13 mouse cellular contexts compared by ENCODE assay signal in genomic region chr8:120552509-120552908, GRCm38 (mm10). TPM values are rescaled to one million over a fixed set of nuclear protein-coding genes. Genes with fewer than 3 reads are reported as not detected.
A peak's percentile ranks its signal among the peaks of the same experiment; 100 is the strongest.
DNase-seq lines count a peak whose midpoint lies in the region; ATAC-seq lines count a peak whose summit lies in the region.
"Had no signal": no experiment of that assay in that cellular context is flagged by ENCODE, and none has a peak within 500 bp of the region (broad histone marks: within the 10 kb centered on the region; RNA-seq: fewer than 3 reads in every experiment).

No protein-coding gene starts in this region.

- peaks cover 100% of the 10 kb centered on the region for H3K4me1 ChIP-seq in forebrain, embryonic 10.5 days
- H3K4me1 ChIP-seq in forebrain, embryonic 11.5 days (replicated peaks; ENCODE audit: control insufficient read depth, insufficient read depth, low read length), result peaks cover 67% of the 10 kb centered on the region
- H3K4me1 ChIP-seq in heart, embryonic 15.5 days (replicated peaks), result peaks cover 99% of the 10 kb centered on the region
- peaks cover 100% of the 10 kb centered on the region for H3K4me1 ChIP-seq in midbrain, embryonic 13.5 days (replicated peaks)
- H3K4me1 ChIP-seq in midbrain, embryonic 16.5 days (ENCODE audit: control insufficient read depth, insufficient read depth, low read length), result peaks cover 69% of the 10 kb centered on the region
- peaks cover 100% of the 10 kb centered on the region for H3K4me1 ChIP-seq in limb, embryonic 10.5 days

- peaks cover 52% of the 10 kb centered on the region for H3K27me3 ChIP-seq in forebrain, embryonic 10.5 days (ENCODE audit: poor library complexity, severe bottlenecking)
- H3K27me3 ChIP-seq in forebrain, embryonic 11.5 days (ENCODE audit: control insufficient read depth, insufficient read depth, low read length), result no peaks in the 10 kb centered on the region
- H3K27me3 ChIP-seq in heart, embryonic 15.5 days, result no peaks in the 10 kb centered on the region
- H3K27me3 ChIP-seq in midbrain, embryonic 13.5 days, result no peaks in the 10 kb centered on the region
- no peaks in the 10 kb centered on the region for H3K27me3 ChIP-seq in midbrain, embryonic 16.5 days (ENCODE audit: control insufficient read depth, insufficient read depth, low read depth, low read length)
- no peaks in the 10 kb centered on the region for H3K27me3 ChIP-seq in limb, embryonic 10.5 days (ENCODE audit: low read depth, poor library complexity, severe bottlenecking)
- H3K27me3 ChIP-seq: hindbrain, embryonic 15.5 days had no signal

- no peak overlapping the region for H3K9ac ChIP-seq in forebrain, embryonic 11.5 days (ENCODE audit: low read length)
- no peak overlapping the region for H3K9ac ChIP-seq in heart, embryonic 15.5 days
- no peak overlapping the region for H3K9ac ChIP-seq in midbrain, embryonic 13.5 days (replicated peaks)
- H3K9ac ChIP-seq in midbrain, embryonic 16.5 days (ENCODE audit: low read depth, low read length), result no peak overlapping the region
- H3K9ac ChIP-seq: hindbrain, embryonic 15.5 days had no signal

- no peak overlapping the region for H3K4me3 ChIP-seq in forebrain, embryonic 10.5 days
- H3K4me3 ChIP-seq in forebrain, embryonic 11.5 days (ENCODE audit: low read depth, low read length), result no peak overlapping the region
- H3K4me3 ChIP-seq in heart, embryonic 15.5 days, result no peak overlapping the region
- no peak overlapping the region for H3K4me3 ChIP-seq in midbrain, embryonic 13.5 days (replicated peaks)
- no peak overlapping the region for H3K4me3 ChIP-seq in midbrain, embryonic 16.5 days (ENCODE audit: low read depth, low read length)
- H3K4me3 ChIP-seq in limb, embryonic 10.5 days, result no peak overlapping the region
- H3K4me3 ChIP-seq: hindbrain, embryonic 15.5 days had no signal

- ATAC-seq in forebrain, embryonic 11.5 days (replicated peaks; ENCODE audit: low FRiP score), result no peak
- ATAC-seq in heart, embryonic 15.5 days (replicated peaks; ENCODE audit: insufficient number of reproducible peaks, insufficient read depth, low FRiP score, low read depth), result no peak
- no peak for ATAC-seq in midbrain, embryonic 13.5 days
- no peak for ATAC-seq in midbrain, embryonic 16.5 days

- H3K4me2 ChIP-seq in forebrain, embryonic 11.5 days (ENCODE audit: low read depth, low read length, severe bottlenecking), result no peak overlapping the region
- H3K4me2 ChIP-seq in heart, embryonic 15.5 days, result no peak overlapping the region
- H3K4me2 ChIP-seq in midbrain, embryonic 13.5 days (replicated peaks), result no peak overlapping the region
- no peak overlapping the region for H3K4me2 ChIP-seq in midbrain, embryonic 16.5 days (ENCODE audit: low read length)
- H3K4me2 ChIP-seq: hindbrain, embryonic 15.5 days; liver, embryonic 11.5 days had no signal

- DNase-seq in forebrain, embryonic 10.5 days (ENCODE audit: extremely low spot score, low spot score), result no peak
- no peak for DNase-seq in forebrain, embryonic 11.5 days (ENCODE audit: low spot score)
- no peak for DNase-seq in heart, postnatal 14 days
- no peak for DNase-seq in limb, embryonic 10.5 days (ENCODE audit: low spot score)
- DNase-seq: heart, adult 11 months; kidney, adult 11 months; kidney, postnatal 25 days; right cerebral cortex, postnatal 4 days had no signal

- H3K36me3 ChIP-seq in forebrain, embryonic 10.5 days (replicated peaks), result peaks cover 36% of the 10 kb centered on the region
- no peaks in the 10 kb centered on the region; the same call in 1 of the 2 replicates for H3K36me3 ChIP-seq in forebrain, embryonic 11.5 days (ENCODE audit: control insufficient read depth, insufficient read depth, low read length)
- H3K36me3 ChIP-seq in heart, embryonic 15.5 days, result peaks cover 8% of the 10 kb centered on the region; the same call in 1 of the 2 replicates
- H3K36me3 ChIP-seq in midbrain, embryonic 13.5 days, result peaks cover 12% of the 10 kb centered on the region
- H3K36me3 ChIP-seq in midbrain, embryonic 16.5 days (ENCODE audit: control insufficient read depth, insufficient read depth, low read length), result 0 out of 2 replicates have a peak, but pooled peaks cover 3% of the 10 kb centered on the region
- H3K36me3 ChIP-seq in limb, embryonic 10.5 days, result peaks cover 31% of the 10 kb centered on the region
- H3K36me3 ChIP-seq: hindbrain, embryonic 15.5 days had no signal

- 90% methylated on average over 11 of the region's 11 CpGs for WGBS in forebrain, embryonic 10.5 days
- 90% methylated on average over 11 of the region's 11 CpGs for WGBS in forebrain, embryonic 11.5 days
- WGBS in heart, embryonic 15.5 days, result 77% methylated on average over 11 of the region's 11 CpGs
- 86% methylated on average over 11 of the region's 11 CpGs for WGBS in midbrain, embryonic 13.5 days
- WGBS in midbrain, embryonic 16.5 days, result 89% methylated on average over 11 of the region's 11 CpGs
- WGBS in limb, embryonic 10.5 days, result 92% methylated on average over 11 of the region's 11 CpGs

- H3K27ac ChIP-seq in forebrain, embryonic 10.5 days, result peak overlapping the region; percentile 45; the same call in 1 of the 2 replicates
- H3K27ac ChIP-seq in forebrain, embryonic 11.5 days (ENCODE audit: low read depth, low read length), result no peak overlapping the region
- peak overlapping the region; percentile 89 for H3K27ac ChIP-seq in heart, embryonic 15.5 days
- 0 out of 2 replicates have a peak overlapping the region, but pooled peaks have one; percentile 7 for H3K27ac ChIP-seq in midbrain, embryonic 13.5 days
- H3K27ac ChIP-seq in midbrain, embryonic 16.5 days (ENCODE audit: low read length), result no peak overlapping the region
- peak overlapping the region; percentile 17; the same call in 1 of the 2 replicates for H3K27ac ChIP-seq in limb, embryonic 10.5 days

- intact Hi-C loops in heart, postnatal 14 days (cut with DNase I), result no loop called here

- H3K9me3 ChIP-seq in forebrain, embryonic 10.5 days, result no peaks in the 10 kb centered on the region
- H3K9me3 ChIP-seq in forebrain, embryonic 11.5 days (ENCODE audit: control insufficient read depth, low read length), result no peaks in the 10 kb centered on the region
- H3K9me3 ChIP-seq in heart, embryonic 15.5 days (replicated peaks), result no peaks in the 10 kb centered on the region
- no peaks in the 10 kb centered on the region for H3K9me3 ChIP-seq in midbrain, embryonic 13.5 days
- H3K9me3 ChIP-seq in midbrain, embryonic 16.5 days (replicated peaks; ENCODE audit: control insufficient read depth, low read length, poor library complexity, severe bottlenecking), result no peaks in the 10 kb centered on the region
- no peaks in the 10 kb centered on the region for H3K9me3 ChIP-seq in limb, embryonic 10.5 days (replicated peaks)
- H3K9me3 ChIP-seq: hindbrain, embryonic 15.5 days had no signal

RNA-seq across cellular contexts. Expression of gene Gins2, which starts 36.6 kb away (rescaled TPM):
- 154 and 158 TPM in 2 replicates for polyA plus RNA-seq in forebrain, embryonic 10.5 days (2016; fragmentation: Nextera tagmentation; extraction: Ambion mirVana)
- 105 and 115 TPM in 2 replicates for polyA plus RNA-seq in forebrain, embryonic 11.5 days (2014; fragmentation: Nextera tagmentation; extraction: Ambion mirVana)
- 43.9 and 56.2 TPM in 2 replicates for polyA plus RNA-seq in heart, embryonic 15.5 days (2015; fragmentation: Nextera tagmentation; extraction: Ambion mirVana)
- total RNA-seq in heart, postnatal 14 days (2021), result 1 to 10 TPM; 3.2 to 6.4 TPM
- 36.7 and 37.9 TPM in 2 replicates for polyA plus RNA-seq in midbrain, embryonic 13.5 days (2015; fragmentation: Nextera tagmentation; extraction: Ambion mirVana)
- 10.7 and 13.3 TPM in 2 replicates for polyA plus RNA-seq in midbrain, embryonic 16.5 days (2015; fragmentation: Nextera tagmentation; extraction: Ambion mirVana)
- polyA plus RNA-seq in limb, embryonic 10.5 days (2016; fragmentation: Nextera tagmentation; extraction: Ambion mirVana), result 153 and 167 TPM in 2 replicates

Comparison
In these comparisons a context has a peak if more than half of its experiments do, and no peak if none do; other contexts are left out.
1. H3K27ac ChIP-seq: peak in forebrain, embryonic 10.5 days (single experiment), heart, embryonic 15.5 days (single experiment), midbrain, embryonic 13.5 days (single experiment) and limb, embryonic 10.5 days (single experiment); none in forebrain, embryonic 11.5 days (single experiment) and midbrain, embryonic 16.5 days (single experiment).